Comparison of ENCODE assay signal across 11 mouse cellular contexts in the genomic region with DNA sequence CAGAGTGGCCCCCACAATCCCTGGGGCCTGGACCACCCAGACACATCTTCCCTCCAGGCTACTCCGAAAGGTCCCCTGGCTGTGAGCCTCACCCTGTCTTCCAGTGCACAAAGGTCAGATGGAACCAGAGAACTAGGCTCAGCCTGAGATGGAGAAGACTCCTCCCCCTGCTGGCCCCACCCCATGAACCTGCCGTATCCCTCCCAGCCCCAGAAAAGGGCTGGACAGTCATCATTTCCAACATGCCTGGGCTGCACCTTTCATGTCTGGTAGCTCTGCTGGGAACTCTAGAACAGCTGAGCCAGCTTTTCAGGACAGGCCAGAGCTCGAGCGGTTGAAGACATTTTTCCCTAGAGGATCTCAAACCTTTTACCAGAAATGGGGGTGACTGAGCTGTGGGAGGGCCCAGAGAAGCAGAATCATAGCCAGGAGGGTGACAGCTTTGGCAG.
DNase-seq lines count a peak whose midpoint lies in the region; ATAC-seq and TF ChIP-seq lines count a peak whose summit lies in the region.
"Had no signal": no experiment of that assay in that cellular context is flagged by ENCODE, and none has a peak within 500 bp of the region (broad histone marks: within the 10 kb centered on the region; RNA-seq: fewer than 3 reads in every experiment).

No protein-coding gene starts in this region.

- no peaks in the 10 kb centered on the region for H3K9me3 ChIP-seq in heart, embryonic 11.5 days (replicated peaks; ENCODE audit: control insufficient read depth, low read length)
- no peaks in the 10 kb centered on the region for H3K9me3 ChIP-seq in CH12.LX (replicated peaks; ENCODE audit: low read length)
- no peaks in the 10 kb centered on the region for H3K9me3 ChIP-seq in limb, embryonic 14.5 days (ENCODE audit: control insufficient read depth, low read length)
- H3K9me3 ChIP-seq: neural tube, embryonic 13.5 days had no signal

- no peak overlapping the region for H3K27ac ChIP-seq in heart, embryonic 11.5 days (ENCODE audit: low read depth, low read length)
- no peak overlapping the region for H3K27ac ChIP-seq in CH12.LX (ENCODE audit: insufficient read depth, low read depth)
- H3K27ac ChIP-seq in limb, embryonic 14.5 days (replicated peaks; ENCODE audit: low read depth, low read length) = no peak overlapping the region
- H3K27ac ChIP-seq: layer of hippocampus, adult 2 months; macrophage; neural tube, embryonic 13.5 days had no signal

- H3K4me1 ChIP-seq in heart, embryonic 11.5 days (ENCODE audit: control insufficient read depth, insufficient read depth, low read length) = peaks cover 24% of the 10 kb centered on the region; the same call in 1 of the 2 replicates
- peaks cover 23 to 46% of the 10 kb centered on the region in 2 experiments for H3K4me1 ChIP-seq in CH12.LX (ENCODE audit: control insufficient read depth in 1 of 2, insufficient read depth in 2 of 2)
- peaks cover 13% of the 10 kb centered on the region for H3K4me1 ChIP-seq in limb, embryonic 14.5 days (ENCODE audit: control insufficient read depth, insufficient read depth, low read length)
- H3K4me1 ChIP-seq: neural tube, embryonic 13.5 days had no signal

- H3K79me2 ChIP-seq in CH12.LX (replicated peaks; ENCODE audit: control insufficient read depth, extremely low read depth, insufficient read depth, poor library complexity, severe bottlenecking) = no peaks in the 10 kb centered on the region

- TF ChIP-seq POLR2A in CH12.LX (IDR thresholded peaks at IDR 0.05; ENCODE audit: low read depth, low read length) = no peak
- no peak for TF ChIP-seq POLR2A in limb, embryonic 14.5 days (IDR thresholded peaks at IDR 0.05; ENCODE audit: borderline replicate concordance, extremely low read depth, insufficient read depth, insufficient read length)

- no peak overlapping the region for H3K4me3 ChIP-seq in heart, embryonic 11.5 days (ENCODE audit: low read depth, low read length)
- H3K4me3 ChIP-seq in CH12.LX (replicated peaks in 1 of 3; ENCODE audit: low read depth in 2 of 3, low read length in 2 of 3, poor library complexity in 1 of 3) = no peak overlapping the region
- H3K4me3 ChIP-seq in limb, embryonic 14.5 days (replicated peaks; ENCODE audit: low read length) = no peak overlapping the region
- H3K4me3 ChIP-seq: layer of hippocampus, adult 2 months; neural tube, embryonic 13.5 days had no signal

- 62% methylated on average over 4 of the region's 4 CpGs for WGBS in heart, embryonic 11.5 days (ENCODE audit: insufficient replicate concordance)
- 33% methylated on average over 4 of the region's 4 CpGs for WGBS in limb, embryonic 14.5 days

- intact Hi-C loops in left cerebral cortex, postnatal 14 days (cut with DNase I) = no loop called here

- no peak overlapping the region for H3K4me2 ChIP-seq in heart, embryonic 11.5 days
- H3K4me2 ChIP-seq in CH12.LX (ENCODE audit: insufficient read depth, low read depth, poor library complexity, severe bottlenecking) = no peak overlapping the region
- no peak overlapping the region for H3K4me2 ChIP-seq in limb, embryonic 14.5 days (replicated peaks; ENCODE audit: low read depth, low read length, severe bottlenecking)
- H3K4me2 ChIP-seq: neural tube, embryonic 13.5 days had no signal

- TF ChIP-seq CTCF in CH12.LX (conservative IDR thresholded peaks at IDR 0.05 in 1 of 2, IDR thresholded peaks at IDR 0.05 in 1 of 2; ENCODE audit: low read depth in 2 of 2, low read length in 2 of 2) = no peak

- H3K36me3 ChIP-seq in heart, embryonic 11.5 days (ENCODE audit: control insufficient read depth, insufficient read depth, low read length) = no peaks in the 10 kb centered on the region
- no peaks in the 10 kb centered on the region for H3K36me3 ChIP-seq in CH12.LX (replicated peaks in 1 of 2; ENCODE audit: control insufficient read depth in 1 of 2, insufficient read depth in 1 of 2, low read length in 1 of 2)
- H3K36me3 ChIP-seq in limb, embryonic 14.5 days (ENCODE audit: control insufficient read depth, insufficient read depth, low read length) = no peaks in the 10 kb centered on the region
- H3K36me3 ChIP-seq: neural tube, embryonic 13.5 days had no signal

- dilution Hi-C loops in CH12.LX (cut with MboI; ENCODE audit: extremely low pct_ligation_motif_present, extremely low pct_unique_long_range_greater_than_20kb, low sequenced_read_pairs) = no loop called here

- DNase-seq in heart, adult 8-10 months (ENCODE audit: low spot score) = no peak
- DNase-seq in CH12.LX (ENCODE audit: extremely low read depth) = peak; percentile 45
- DNase-seq in c-Kit-positive CD71-positive TER-119-positive erythroid progenitor cells, embryonic 14.5 days (ENCODE audit: low spot score) = peak; percentile 50
- DNase-seq in limb, embryonic 14.5 days (ENCODE audit: low spot score) = peak; percentile 34
- DNase-seq in left cerebral cortex, adult 18-20 months (ENCODE audit: low spot score in 2 of 2) = no peak
- DNase-seq in adrenal gland, adult 8-10 months = no peak
- no peak for DNase-seq in left cerebral cortex, postnatal 14 days (ENCODE audit: low spot score in 2 of 2)

- no peaks in the 10 kb centered on the region for H3K27me3 ChIP-seq in heart, embryonic 11.5 days (ENCODE audit: control insufficient read depth, insufficient read depth, low read length)
- no peaks in the 10 kb centered on the region for H3K27me3 ChIP-seq in CH12.LX (replicated peaks)
- no peaks in the 10 kb centered on the region for H3K27me3 ChIP-seq in limb, embryonic 14.5 days (ENCODE audit: control insufficient read depth, insufficient read depth, low read length)
- H3K27me3 ChIP-seq: neural tube, embryonic 13.5 days had no signal

- no peak for ATAC-seq in heart, embryonic 11.5 days (replicated peaks; ENCODE audit: insufficient number of reproducible peaks, low FRiP score, low TSS enrichment)
- no peak for ATAC-seq in limb, embryonic 14.5 days (ENCODE audit: low FRiP score, low read depth)

- in situ Hi-C loops in CH12.LX (cut with MboI; ENCODE audit: low pct_ligation_motif_present, low pct_unique_long_range_greater_than_20kb, low sequenced_read_pairs) = no loop called here

- TF ChIP-seq EP300 in CH12.LX (IDR thresholded peaks at IDR 0.05; ENCODE audit: low read length) = no peak

- H3K9ac ChIP-seq in heart, embryonic 11.5 days (ENCODE audit: low read depth, low read length) = 0 out of 2 replicates have a peak overlapping the region, but pooled peaks have one; percentile 16
- H3K9ac ChIP-seq in CH12.LX (ENCODE audit: insufficient read depth, low read depth) = no peak overlapping the region
- H3K9ac ChIP-seq in limb, embryonic 14.5 days (ENCODE audit: low read depth, low read length, severe bottlenecking) = no peak overlapping the region
- H3K9ac ChIP-seq: neural tube, embryonic 13.5 days had no signal

- TF ChIP-seq RAD21 in CH12.LX (IDR thresholded peaks at IDR 0.05; ENCODE audit: low read depth, low read length) = no peak

TF ChIP-seq in CH12.LX, 34 proteins besides CTCF, POLR2A, EP300 and RAD21:
- TF ChIP-seq CHD2 (IDR thresholded peaks at IDR 0.05; ENCODE audit: low read length) = no peak
- TF ChIP-seq ZMIZ1 (IDR thresholded peaks at IDR 0.05; ENCODE audit: low read depth, low read length) = no peak
- no peak for TF ChIP-seq NELFE (IDR thresholded peaks at IDR 0.05; ENCODE audit: low read depth, low read length)
- TF ChIP-seq ZC3H11A (IDR thresholded peaks at IDR 0.05; ENCODE audit: low read depth, low read length) = no peak
- no peak for TF ChIP-seq NRF1 (IDR thresholded peaks at IDR 0.05; ENCODE audit: low read depth, low read length)
- no peak for TF ChIP-seq MEF2A (IDR thresholded peaks at IDR 0.05; ENCODE audit: borderline replicate concordance, low read depth, low read length)
- TF ChIP-seq ETS1 (conservative IDR thresholded peaks at IDR 0.05; ENCODE audit: low read depth, low read length) = peak; percentile 42; the same call in 1 of the 2 replicates
- peak; percentile 51; the same call in 1 of the 2 replicates for TF ChIP-seq MAFK (IDR thresholded peaks at IDR 0.05; ENCODE audit: insufficient replicate concordance, low read length)
- TF ChIP-seq ZNF384 (IDR thresholded peaks at IDR 0.05; ENCODE audit: low read depth, low read length) = no peak
- no peak for TF ChIP-seq SIN3A (IDR thresholded peaks at IDR 0.05; ENCODE audit: low read length)
- TF ChIP-seq KAT2A (IDR thresholded peaks at IDR 0.05; ENCODE audit: insufficient replicate concordance, low read length) = no peak
- TF ChIP-seq MAX (IDR thresholded peaks at IDR 0.05; ENCODE audit: low read length) = no peak
- no peak for TF ChIP-seq POLR2AphosphoS2 (IDR thresholded peaks at IDR 0.05; ENCODE audit: low read depth, low read length)
- TF ChIP-seq JUND (conservative IDR thresholded peaks at IDR 0.05; ENCODE audit: low read depth, low read length) = no peak
- no peak for TF ChIP-seq USF2 (conservative IDR thresholded peaks at IDR 0.05; ENCODE audit: low read depth, low read length)

Comparison
In these comparisons a context has a peak if more than half of its experiments do, and no peak if none do; other contexts are left out.
1. DNase-seq: peak in CH12.LX (single experiment), c-Kit-positive CD71-positive TER-119-positive erythroid progenitor cells, embryonic 14.5 days (single experiment) and limb, embryonic 14.5 days (single experiment); none in heart, adult 8-10 months (single experiment), left cerebral cortex, adult 18-20 months (0 of 2), adrenal gland, adult 8-10 months (single experiment) and left cerebral cortex, postnatal 14 days (0 of 2).